In genomic region chr17:84790043-84790442, GRCm38 (mm10) we compare ENCODE assay signal across 8 mouse cellular contexts. TPM values are rescaled to one million over a fixed set of nuclear protein-coding genes. Genes with fewer than 3 reads are reported as not detected.
DNase-seq lines count a peak whose midpoint lies in the region; ATAC-seq and TF ChIP-seq lines count a peak whose summit lies in the region.

No protein-coding gene starts in this region.

- peak overlapping the region; percentile 97 for H3K4me3 ChIP-seq in gastrocnemius, adult 2 months
- H3K4me3 ChIP-seq in hindbrain, embryonic 11.5 days (ENCODE audit: low read depth, low read length): peak overlapping the region; percentile 94
- H3K4me3 ChIP-seq in liver, postnatal 0 days (ENCODE audit: low read depth, low read length): peak overlapping the region; percentile 88
- peak overlapping the region; percentile 84 for H3K4me3 ChIP-seq in stomach, embryonic 14.5 days (ENCODE audit: low read depth, low read length)

- no peaks in the 10 kb centered on the region for H3K27me3 ChIP-seq in hindbrain, embryonic 11.5 days (ENCODE audit: control insufficient read depth, insufficient read depth, low read length)
- no peaks in the 10 kb centered on the region for H3K27me3 ChIP-seq in liver, postnatal 0 days (ENCODE audit: insufficient read depth, low read length)
- no peaks in the 10 kb centered on the region for H3K27me3 ChIP-seq in stomach, embryonic 14.5 days (ENCODE audit: control insufficient read depth, insufficient read depth, low read length)

- H3K9me3 ChIP-seq in hindbrain, embryonic 11.5 days (ENCODE audit: control insufficient read depth, low read length): no peaks in the 10 kb centered on the region
- no peaks in the 10 kb centered on the region for H3K9me3 ChIP-seq in liver, postnatal 0 days (ENCODE audit: low read length)
- H3K9me3 ChIP-seq in stomach, embryonic 14.5 days (ENCODE audit: control insufficient read depth, low read depth, low read length): no peaks in the 10 kb centered on the region

- no peak for TF ChIP-seq CTCF in gastrocnemius, adult 2 months (IDR thresholded peaks at IDR 0.05)
- TF ChIP-seq CTCF in liver, postnatal 0 days (IDR thresholded peaks at IDR 0.05; ENCODE audit: low read depth): no peak

- under 1% methylated on average over 22 of the region's 22 CpGs for WGBS in hindbrain, embryonic 11.5 days
- WGBS in liver, postnatal 0 days (ENCODE audit: insufficient replicate concordance): under 1% methylated on average over 22 of the region's 22 CpGs
- WGBS in stomach, embryonic 14.5 days: under 1% methylated on average over 21 of the region's 22 CpGs

- no peak for TF ChIP-seq EP300 in liver, postnatal 0 days (IDR thresholded peaks at IDR 0.05; ENCODE audit: low read depth)

- no peaks in the 10 kb centered on the region for H3K36me3 ChIP-seq in hindbrain, embryonic 11.5 days (ENCODE audit: control insufficient read depth, insufficient read depth, low read length)
- H3K36me3 ChIP-seq in liver, postnatal 0 days (replicated peaks; ENCODE audit: insufficient read depth, low read length): peaks cover 11% of the 10 kb centered on the region; the same call in 1 of the 2 replicates
- no peaks in the 10 kb centered on the region for H3K36me3 ChIP-seq in stomach, embryonic 14.5 days (ENCODE audit: control insufficient read depth, insufficient read depth, low read length)

- DNase-seq in gastrocnemius, adult 2 months: peak; percentile 49
- no peak for DNase-seq in gastrocnemius, postnatal 10 days
- DNase-seq in 3T3-L1 (ENCODE audit: low read depth, low spot score): peak; percentile 24
- peak; percentile 18 for DNase-seq in ZHBTc4 (ENCODE audit: low read depth, low spot score)
- DNase-seq in hindbrain, embryonic 11.5 days (ENCODE audit: low spot score): no peak
- no peak for DNase-seq in liver, postnatal 0 days
- DNase-seq in retina, postnatal 1 day: no peak

- H3K27ac ChIP-seq in gastrocnemius, adult 2 months: peak overlapping the region; percentile 98
- no peak overlapping the region for H3K27ac ChIP-seq in hindbrain, embryonic 11.5 days (ENCODE audit: low read depth, low read length)
- H3K27ac ChIP-seq in liver, postnatal 0 days (ENCODE audit: low read depth): peak overlapping the region; percentile 85
- peak overlapping the region; percentile 74; the same call in 1 of the 2 replicates for H3K27ac ChIP-seq in stomach, embryonic 14.5 days (ENCODE audit: low read length)

- 0 out of 2 replicates have a peak, but pooled peaks cover 2% of the 10 kb centered on the region for H3K4me1 ChIP-seq in hindbrain, embryonic 11.5 days (replicated peaks; ENCODE audit: control insufficient read depth, insufficient read depth, low read length)
- H3K4me1 ChIP-seq in liver, postnatal 0 days (ENCODE audit: insufficient read depth): peaks cover 21% of the 10 kb centered on the region
- H3K4me1 ChIP-seq in stomach, embryonic 14.5 days (ENCODE audit: control insufficient read depth, insufficient read depth, low read length): peaks cover 13% of the 10 kb centered on the region; the same call in 1 of the 2 replicates

- peak; percentile 53 for ATAC-seq in hindbrain, embryonic 11.5 days (ENCODE audit: low FRiP score)
- ATAC-seq in liver, postnatal 0 days: peak; percentile 5
- ATAC-seq in stomach, embryonic 14.5 days (ENCODE audit: insufficient number of reproducible peaks, insufficient read depth, low FRiP score, low read depth): no peak; the same call in none of the 2 replicates

- peak overlapping the region; percentile 77 for H3K9ac ChIP-seq in hindbrain, embryonic 11.5 days (ENCODE audit: low read depth, low read length)
- H3K9ac ChIP-seq in liver, postnatal 0 days (replicated peaks): peak overlapping the region; percentile 89
- peak overlapping the region; percentile 77 for H3K9ac ChIP-seq in stomach, embryonic 14.5 days (replicated peaks; ENCODE audit: low read depth, low read length)

- intact Hi-C loops in gastrocnemius, adult 2 months (cut with DNase I): loop anchor here (5.0 to 10.0 kb wide), 2 partner anchors 165 to 302 kb away; partner anchors contain the start of genes Camkmt, Ppm1b and Prepl

- peak overlapping the region; percentile 58 for H3K4me2 ChIP-seq in hindbrain, embryonic 11.5 days (replicated peaks; ENCODE audit: low read depth, low read length)
- H3K4me2 ChIP-seq in liver, postnatal 0 days (ENCODE audit: low read depth, low read length): peak overlapping the region; percentile 93
- H3K4me2 ChIP-seq in stomach, embryonic 14.5 days (replicated peaks; ENCODE audit: low read depth, low read length): peak overlapping the region; percentile 73

RNA-seq across cellular contexts. Expression of gene Lrpprc, which starts 0.5 kb away (rescaled TPM):
- 10 to 100 TPM; 61.7 to 84.8 TPM for total RNA-seq in gastrocnemius, adult 2 months (2021)
- 10 to 100 TPM; 56.0 to 62.7 TPM for total RNA-seq in gastrocnemius, postnatal 10 days (2021)
- 50.8 and 53.2 TPM in 2 replicates for polyA plus RNA-seq in hindbrain, embryonic 11.5 days (2014; fragmentation: Nextera tagmentation; extraction: Ambion mirVana)
- polyA plus RNA-seq in liver, postnatal 0 days (2015; fragmentation: Nextera tagmentation; extraction: Ambion mirVana): 29.2 and 33.9 TPM in 2 replicates
- polyA plus RNA-seq in stomach, embryonic 14.5 days (2014; fragmentation: Nextera tagmentation; extraction: Ambion mirVana): 49.0 and 51.4 TPM in 2 replicates

Comparison
In these comparisons a context has a peak if more than half of its experiments do, and no peak if none do; other contexts are left out.
1. DNase-seq: peak in gastrocnemius, adult 2 months (single experiment), 3T3-L1 (single experiment) and ZHBTc4 (single experiment); none in gastrocnemius, postnatal 10 days (single experiment), hindbrain, embryonic 11.5 days (single experiment), liver, postnatal 0 days (single experiment) and retina, postnatal 1 day (single experiment).
2. Peak in every context shown above with its lines, with median percentiles within 50 percentile points of each other: H3K4me3 ChIP-seq, H3K4me2 ChIP-seq and H3K9ac ChIP-seq.